Mouse (Mus musculus): Measurements from ENCODE around the gene Gm47996.

The Gm47996 gene

GRCm38 (mm10) chr1:151245165-151245564, 35.2 kb downstream of the Gm47996 start:
- in situ Hi-C loops (cut with MboI, MseI), result loop anchor here in 1 of 2 experiments (10.0 kb wide), 1 partner anchor 1790 kb away; no protein-coding TSS in a partner anchor

GRCm38 (mm10) chr1:151245846-151246245, 35.9 kb downstream of the Gm47996 start:
- in situ Hi-C loops (cut with MboI, MseI), result loop anchor here in 1 of 2 experiments (10.0 kb wide), 1 partner anchor 1789 kb away; no protein-coding TSS in a partner anchor

GRCm38 (mm10) chr1:151250109-151250508, 40.2 kb downstream of the Gm47996 start:
- in situ Hi-C loops (cut with MboI, MseI), result no loop called here

GRCm38 (mm10) chr1:151250529-151251193, 40.7 kb downstream of the Gm47996 start:
- in situ Hi-C loops (cut with MboI, MseI), result no loop called here

- in situ Hi-C loops (cut with MboI, MseI), result no loop called here
Measured at GRCm38 (mm10) chr1:151251194-151252010, 41.5 kb downstream of the Gm47996 start.

GRCm38 (mm10) chr1:151255422-151255821, 45.5 kb downstream of the Gm47996 start:
- in situ Hi-C loops (cut with MboI, MseI), result no loop called here

- in situ Hi-C loops (cut with MboI, MseI), result no loop called here
Measured at GRCm38 (mm10) chr1:151258090-151258954, 48.4 kb downstream of the Gm47996 start.

GRCm38 (mm10) chr1:151259061-151259460, 49.1 kb downstream of the Gm47996 start:
- in situ Hi-C loops (cut with MboI, MseI), result no loop called here

Measured in T-helper 17 cell (primary cell).